Mouse (Mus musculus): Measurements from ENCODE around the gene Rab26. TPM values are rescaled to one million over a fixed set of nuclear protein-coding genes. Genes with fewer than 3 reads are reported as not detected.

Gene Rab26
- 0.34 and 0.81 TPM in 2 replicates for polyA plus RNA-seq (2012; rRNA removed; ENCODE audit: low replicate concordance)

GRCm38 (mm10) chr17:24534160-24534718, at the start of gene Rab26:
Gene Rab26 (minus strand): TSS chr17:24534210.

DNA sequence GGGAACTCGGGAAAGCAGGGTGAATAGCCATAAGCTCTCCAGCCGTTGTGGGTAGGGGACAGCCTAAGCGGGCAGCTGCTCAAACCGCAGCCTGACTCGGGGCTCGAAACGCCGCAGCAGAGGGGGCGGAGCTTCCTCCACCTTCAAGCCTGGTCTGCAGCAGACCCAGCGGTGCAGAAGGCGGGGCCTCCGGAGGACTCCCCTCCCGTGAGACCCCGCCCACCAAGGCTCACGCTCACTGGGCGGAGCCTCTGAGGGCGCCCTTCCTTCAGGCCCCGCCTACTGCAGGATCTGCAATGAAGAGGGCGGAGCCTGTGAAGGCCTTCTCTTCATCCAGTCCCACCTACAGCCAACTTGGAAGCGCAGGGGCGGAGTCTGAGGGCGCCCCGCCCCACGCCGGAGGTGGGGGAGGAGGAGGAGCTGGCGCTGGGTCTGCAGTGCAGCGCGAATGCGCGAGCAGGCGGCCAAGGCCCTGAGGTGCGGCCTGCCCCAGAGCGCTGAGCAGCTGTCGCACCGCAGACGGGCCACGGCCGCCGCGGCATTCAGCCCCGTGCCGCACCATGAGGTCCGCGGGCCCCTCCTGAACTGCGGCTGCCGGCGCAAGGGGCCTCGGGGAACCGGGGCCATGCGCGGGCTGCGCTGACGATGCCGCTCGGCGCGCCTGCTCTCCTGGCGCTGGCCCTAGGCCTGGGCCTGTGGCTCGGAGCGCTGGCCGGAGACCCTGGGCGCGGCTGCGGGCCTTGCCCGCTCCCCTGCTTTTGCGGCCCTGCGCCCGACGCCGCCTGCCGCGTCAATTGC, 15.8 kb upstream of the Rab26 start, which contains the start of gene Pkd1:
Gene Pkd1, plus strand, starts transcription at position 217 of the 798 bp plus-strand sequence.

GRCm38 (mm10) chr17:24527723-24528559, 6.1 kb downstream of the Rab26 start, which contains the start of gene Traf7:
Gene Traf7 (minus strand): TSS chr17:24527938.

GRCm38 (mm10) chr17:24488186-24488661, 45.8 kb downstream of the Rab26 start, which contains the start of gene Caskin1:
Gene Caskin1 (plus strand): TSS chr17:24488601.

DNA sequence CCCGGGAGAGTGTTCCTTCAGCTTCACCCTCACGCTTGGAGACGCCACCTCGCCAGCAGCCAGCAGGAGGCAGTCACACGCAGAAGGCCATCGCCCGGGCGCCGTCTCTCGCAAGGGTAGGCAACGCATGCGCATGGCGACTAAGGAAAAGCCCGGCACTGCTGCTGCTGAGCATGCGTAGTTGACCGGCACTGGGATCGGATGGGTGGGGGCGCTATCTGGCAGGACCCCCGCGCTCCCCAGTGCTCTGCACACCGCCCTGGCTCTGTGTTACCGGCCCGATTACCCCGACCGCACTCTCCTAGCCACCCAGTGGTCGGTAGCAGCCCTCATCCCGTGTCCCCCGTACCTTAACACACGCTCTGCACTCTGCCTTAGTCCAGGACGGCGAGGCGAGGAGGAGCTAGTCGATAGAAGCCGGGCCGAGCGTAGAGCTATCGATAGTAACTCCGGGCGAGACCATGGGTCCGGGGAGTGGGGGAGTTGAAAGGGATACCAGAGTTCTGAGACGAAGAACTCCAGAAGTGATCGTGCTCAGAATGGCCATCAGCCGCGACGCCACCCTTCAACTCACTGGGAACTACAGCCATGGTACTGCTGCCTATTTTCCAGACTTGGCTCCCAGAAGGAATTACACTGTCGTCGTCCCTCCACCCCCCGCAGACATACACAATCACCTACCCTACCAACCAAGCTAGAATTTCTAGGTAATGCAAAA, 55.2 kb downstream of the Rab26 start, which contains the start of gene Mlst8:
Gene Mlst8, minus strand, starts transcription at position 416 of the 718 bp plus-strand sequence.

Other genes starting within 250 kb of the Rab26 start
- gene Abca17, start 183.1 kb downstream of the Rab26 start, polyA plus RNA-seq (2012; rRNA removed; ENCODE audit: low replicate concordance): 0.05 TPM in 1 of 2 replicates, not detected in the other
- 39.5 and 58.9 TPM in 2 replicates for gene Abca3, start 182.3 kb downstream of the Rab26 start, polyA plus RNA-seq (2012; rRNA removed; ENCODE audit: low replicate concordance)
- gene Rnps1, start 119.6 kb downstream of the Rab26 start, polyA plus RNA-seq (2012; rRNA removed; ENCODE audit: low replicate concordance): 66.9 and 162 TPM in 2 replicates
- gene Eci1, start 107.6 kb downstream of the Rab26 start, polyA plus RNA-seq (2012; rRNA removed; ENCODE audit: low replicate concordance): 161 and 217 TPM in 2 replicates
- 6.2 and 11.7 TPM in 2 replicates for gene Dnase1l2, start 91.1 kb downstream of the Rab26 start, polyA plus RNA-seq (2012; rRNA removed; ENCODE audit: low replicate concordance)
- gene E4f1, start 63.9 kb downstream of the Rab26 start, polyA plus RNA-seq (2012; rRNA removed; ENCODE audit: low replicate concordance): 74.7 and 92.1 TPM in 2 replicates
- gene Pgp, start 63.8 kb downstream of the Rab26 start, polyA plus RNA-seq (2012; rRNA removed; ENCODE audit: low replicate concordance): 39.2 and 51.2 TPM in 2 replicates
- gene Bricd5, start 60.3 kb downstream of the Rab26 start, polyA plus RNA-seq (2012; rRNA removed; ENCODE audit: low replicate concordance): 0.13 and 0.39 TPM in 2 replicates
- 38.1 and 67.3 TPM in 2 replicates for gene Mlst8, start 55.1 kb downstream of the Rab26 start, polyA plus RNA-seq (2012; rRNA removed; ENCODE audit: low replicate concordance)
- 0.37 and 3.5 TPM in 2 replicates for gene Caskin1, start 45.6 kb downstream of the Rab26 start, polyA plus RNA-seq (2012; rRNA removed; ENCODE audit: low replicate concordance)
- 182 and 282 TPM in 2 replicates for gene Traf7, start 6.3 kb downstream of the Rab26 start, polyA plus RNA-seq (2012; rRNA removed; ENCODE audit: low replicate concordance)
- gene Pkd1, start 15.6 kb upstream of the Rab26 start, polyA plus RNA-seq (2012; rRNA removed; ENCODE audit: low replicate concordance): 82.6 and 139 TPM in 2 replicates
- 180 and 186 TPM in 2 replicates for gene Tsc2, start 98.4 kb upstream of the Rab26 start, polyA plus RNA-seq (2012; rRNA removed; ENCODE audit: low replicate concordance)
- 21.7 and 22.7 TPM in 2 replicates for gene Nthl1, start 98.5 kb upstream of the Rab26 start, polyA plus RNA-seq (2012; rRNA removed; ENCODE audit: low replicate concordance)
- 159 and 182 TPM in 2 replicates for gene Slc9a3r2, start 116.1 kb upstream of the Rab26 start, polyA plus RNA-seq (2012; rRNA removed; ENCODE audit: low replicate concordance)
- 0.75 and 0.93 TPM in 2 replicates for gene Npw, start 124.2 kb upstream of the Rab26 start, polyA plus RNA-seq (2012; rRNA removed; ENCODE audit: low replicate concordance)
- 59.9 and 96.8 TPM in 2 replicates for gene Zfp598, start 135.5 kb upstream of the Rab26 start, polyA plus RNA-seq (2012; rRNA removed; ENCODE audit: low replicate concordance)
- 0.24 and 0.55 TPM in 2 replicates for gene Syngr3, start 155.7 kb upstream of the Rab26 start, polyA plus RNA-seq (2012; rRNA removed; ENCODE audit: low replicate concordance)
- 32.2 and 33.0 TPM in 2 replicates for gene Gfer, start 161.9 kb upstream of the Rab26 start, polyA plus RNA-seq (2012; rRNA removed; ENCODE audit: low replicate concordance)
- 7.8 and 11.2 TPM in 2 replicates for gene Noxo1, start 162.0 kb upstream of the Rab26 start, polyA plus RNA-seq (2012; rRNA removed; ENCODE audit: low replicate concordance)
- gene Tbl3, start 173.4 kb upstream of the Rab26 start, polyA plus RNA-seq (2012; rRNA removed; ENCODE audit: low replicate concordance): 62.3 and 93.0 TPM in 2 replicates
- 0.13 and 0.19 TPM in 2 replicates for gene Rnf151, start 183.9 kb upstream of the Rab26 start, polyA plus RNA-seq (2012; rRNA removed; ENCODE audit: low replicate concordance)
- gene Rps2, start 183.9 kb upstream of the Rab26 start, polyA plus RNA-seq (2012; rRNA removed; ENCODE audit: low replicate concordance): 1,499 and 4,382 TPM in 2 replicates
- gene Ndufb10, start 190.3 kb upstream of the Rab26 start, polyA plus RNA-seq (2012; rRNA removed; ENCODE audit: low replicate concordance): 368 and 449 TPM in 2 replicates
- 0.15 and 0.24 TPM in 2 replicates for gene Rpl3l, start 193.6 kb upstream of the Rab26 start, polyA plus RNA-seq (2012; rRNA removed; ENCODE audit: low replicate concordance)
- 104 and 170 TPM in 2 replicates for gene Msrb1, start 202.4 kb upstream of the Rab26 start, polyA plus RNA-seq (2012; rRNA removed; ENCODE audit: low replicate concordance)
- 0.80 and 5.6 TPM in 2 replicates for gene Hs3st6, start 218.8 kb upstream of the Rab26 start, polyA plus RNA-seq (2012; rRNA removed; ENCODE audit: low replicate concordance)

Data from subcutaneous adipose tissue, adult 2 months (tissue).